Comparison of ENCODE assay signal across 8 mouse cellular contexts in genomic region chr4:116507425-116508218, GRCm38 (mm10). TPM values are rescaled to one million over a fixed set of nuclear protein-coding genes. Genes with fewer than 3 reads are reported as not detected.
A peak's percentile ranks its signal among the peaks of the same experiment; 100 is the strongest.
DNase-seq lines count a peak whose midpoint lies in the region; ATAC-seq lines count a peak whose summit lies in the region.

TSS of gene Ipp (plus strand) at chr4:116507549.

- peak; percentile 96 for ATAC-seq in megakaryocyte progenitor cell, adult 5-6 weeks (replicated peaks; ENCODE audit: poor library complexity)

- DNase-seq in adipocyte (ENCODE audit: low spot score), result peak; percentile 90
- peak; percentile 97 for DNase-seq in embryo, embryonic 10 days (ENCODE audit: low spot score)
- peak; percentile 93 for DNase-seq in gastrocnemius, postnatal 10 days
- DNase-seq in induced T-regulatory cell, adult 2 months (ENCODE audit: low read depth), result peak; percentile 98
- DNase-seq in left cerebral cortex, adult 9 months (ENCODE audit: low spot score in 2 of 2), result peak; percentile 88 to 95
- DNase-seq in right cerebral cortex, postnatal 14 days, result peak; percentile 97
- DNase-seq in urinary bladder, postnatal 36 days (ENCODE audit: low spot score in 2 of 2), result peak; percentile 93

RNA-seq across cellular contexts. Expression of gene Ipp, which starts in this region (rescaled TPM):
- 10 to 100 TPM; 14.4 to 15.2 TPM for total RNA-seq in gastrocnemius, postnatal 10 days (2021)
- 8.7 and 8.8 TPM in 2 replicates for total RNA-seq in megakaryocyte progenitor cell, adult 5-6 weeks (2015)
- 8.5 and 16.3 TPM in 2 replicates for total RNA-seq in megakaryocyte progenitor cell, adult 5-6 weeks (2017)

Comparison
In these comparisons a context has a peak if more than half of its experiments do, and no peak if none do; other contexts are left out.
1. Peak in every context shown above with its lines: DNase-seq and ATAC-seq.